Mouse (Mus musculus): ENCODE results near the gene Spatc1l.

Gene Spatc1l

DNA sequence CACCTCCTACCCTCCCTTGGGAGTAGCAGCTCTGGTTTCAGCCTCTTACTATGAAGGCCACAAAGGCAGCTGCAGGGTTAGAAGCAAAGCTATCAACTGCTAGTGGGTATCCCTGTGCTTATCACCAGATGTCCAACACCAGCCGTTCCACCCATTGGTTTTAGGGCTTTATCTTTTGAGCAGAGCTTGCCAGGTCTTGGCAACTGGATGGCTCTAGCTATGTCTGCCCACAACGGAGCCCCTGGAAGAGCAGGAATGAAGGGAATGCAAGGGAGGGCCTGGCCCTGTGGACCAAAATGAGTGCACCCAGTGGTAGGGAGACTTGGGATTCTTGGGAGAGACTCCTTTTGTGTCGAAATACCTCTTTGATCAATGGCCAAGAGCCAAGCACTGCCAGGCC lies 40.6 kb downstream of the Spatc1l start:
- DNase-seq (ENCODE audit: low spot score) = no peak

DNA sequence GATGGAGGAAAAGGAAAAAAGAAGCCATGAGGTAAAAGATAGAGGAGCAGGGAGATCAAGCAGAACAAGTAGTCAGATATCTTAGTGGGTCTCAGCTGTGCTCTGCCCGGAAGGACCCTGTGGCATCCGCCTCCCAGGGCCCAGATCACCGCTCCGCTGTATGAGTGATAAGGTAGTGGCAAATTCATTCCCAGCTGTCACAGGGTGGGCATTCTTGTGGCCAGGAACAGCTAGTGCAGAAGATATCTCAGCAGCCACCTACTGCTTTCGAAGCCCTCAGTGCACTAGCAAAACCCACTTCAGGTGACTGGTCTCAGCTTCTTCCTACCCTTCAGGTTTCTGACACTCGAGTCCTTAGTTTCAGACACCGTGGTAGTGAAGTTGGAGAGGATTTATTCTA lies 50.4 kb downstream of the Spatc1l start:
- DNase-seq (ENCODE audit: low spot score) = no peak
